Mouse (Mus musculus): ENCODE data around the gene Znrf2. TPM values are rescaled to one million over a fixed set of nuclear protein-coding genes. Genes with fewer than 3 reads are reported as not detected.
"Not testable (repeated sequence)": the region's sequence is repeated elsewhere in the genome, so short reads cannot be mapped to it uniquely, and the experiment has no call there.

Znrf2 gene
- polyA plus RNA-seq, 1 experiment from 2014 or later = 2.3 TPM

- H3K4me3 ChIP-seq = no peak overlapping the region
- 69% methylated on average over 2 of the region's 2 CpGs for WGBS
These were observed 16.7 kb downstream of the Znrf2 start for GRCm38 (mm10) chr6:54833427-54833826.

GRCm38 (mm10) chr6:54836666-54837065 is 19.9 kb downstream of the Znrf2 start:
- no peaks in the 10 kb centered on the region for H3K27me3 ChIP-seq (ENCODE audit: poor library complexity, severe bottlenecking)
- peaks cover 9% of the 10 kb centered on the region; the same call in 1 of the 2 replicates for H3K36me3 ChIP-seq (replicated peaks)
- no peak for DNase-seq (ENCODE audit: extremely low spot score, low spot score)
- no peak overlapping the region for H3K4me3 ChIP-seq
- H3K9me3 ChIP-seq = peaks cover 15% of the 10 kb centered on the region; the same call in 1 of the 2 replicates
- H3K4me1 ChIP-seq = 0 out of 2 replicates have a peak, but pooled peaks cover 3% of the 10 kb centered on the region
- H3K27ac ChIP-seq = no peak overlapping the region

More at GRCm38 (mm10) chr6:54833427-54833826, 16.7 kb downstream of the Znrf2 start:
- no peak for DNase-seq (ENCODE audit: extremely low spot score, low spot score)
- H3K27ac ChIP-seq = no peak overlapping the region
- no peaks in the 10 kb centered on the region for H3K27me3 ChIP-seq (ENCODE audit: poor library complexity, severe bottlenecking)
- peaks cover 4% of the 10 kb centered on the region; the same call in 1 of the 2 replicates for H3K36me3 ChIP-seq (replicated peaks)
- H3K9me3 ChIP-seq = peaks cover 1% of the 10 kb centered on the region; the same call in 1 of the 2 replicates
- peaks cover 12% of the 10 kb centered on the region for H3K4me1 ChIP-seq

GRCm38 (mm10) chr6:54841399-54841798 is 24.7 kb downstream of the Znrf2 start:
- Histone ChIP-seq H3K9me3 (peaks cover 15% of the 10 kb centered on the region; the same call in 1 of the 2 replicates), H3K27ac (no peak overlapping the region), H3K4me1 (peaks cover 20% of the 10 kb centered on the region), H3K36me3 (replicated peaks) (peaks cover 7% of the 10 kb centered on the region; the same call in 1 of the 2 replicates), H3K27me3 (ENCODE audit: poor library complexity, severe bottlenecking) (no peaks in the 10 kb centered on the region), H3K4me3 (no peak overlapping the region)
- DNase-seq (ENCODE audit: extremely low spot score, low spot score) = no peak

GRCm38 (mm10) chr6:54842041-54842440 is 25.3 kb downstream of the Znrf2 start:
- no peak for DNase-seq (ENCODE audit: extremely low spot score, low spot score)
- Histone ChIP-seq H3K27ac (no peak overlapping the region), H3K9me3 (peaks cover 15% of the 10 kb centered on the region; the same call in 1 of the 2 replicates), H3K4me1 (peaks cover 20% of the 10 kb centered on the region), H3K4me3 (no peak overlapping the region), H3K36me3 (replicated peaks) (peaks cover 7% of the 10 kb centered on the region; the same call in 1 of the 2 replicates), H3K27me3 (ENCODE audit: poor library complexity, severe bottlenecking) (no peaks in the 10 kb centered on the region)
- 18% methylated on average over 1 of the region's 1 CpGs for WGBS

GRCm38 (mm10) chr6:54848546-54848945 is 31.8 kb downstream of the Znrf2 start:
- H3K4me3 ChIP-seq = no peak overlapping the region
- DNase-seq (ENCODE audit: extremely low spot score, low spot score) = no peak
- no peaks in the 10 kb centered on the region for H3K27me3 ChIP-seq (ENCODE audit: poor library complexity, severe bottlenecking)
- peaks cover 37% of the 10 kb centered on the region for H3K4me1 ChIP-seq
- H3K27ac ChIP-seq = no peak overlapping the region
- no peaks in the 10 kb centered on the region for H3K9me3 ChIP-seq
- 88% methylated on average over 3 of the region's 3 CpGs for WGBS
- no peaks in the 10 kb centered on the region for H3K36me3 ChIP-seq (replicated peaks)

- Histone ChIP-seq H3K27me3 (ENCODE audit: poor library complexity, severe bottlenecking) (no peaks in the 10 kb centered on the region), H3K4me1 (peaks cover 34% of the 10 kb centered on the region), H3K4me3 (no peak overlapping the region), H3K27ac (no peak overlapping the region), H3K36me3 (replicated peaks) (no peaks in the 10 kb centered on the region), H3K9me3 (no peaks in the 10 kb centered on the region)
- DNase-seq (ENCODE audit: extremely low spot score, low spot score) = no peak
- WGBS = 38% methylated on average over 4 of the region's 4 CpGs
These were observed 32.8 kb downstream of the Znrf2 start for GRCm38 (mm10) chr6:54849179-54850156.

- Histone ChIP-seq H3K36me3 (replicated peaks) (no peaks in the 10 kb centered on the region), H3K27ac (no peak overlapping the region), H3K4me3 (no peak overlapping the region), H3K27me3 (ENCODE audit: poor library complexity, severe bottlenecking) (no peaks in the 10 kb centered on the region), H3K4me1 (peaks cover 38% of the 10 kb centered on the region), H3K9me3 (no peaks in the 10 kb centered on the region)
- WGBS = 46% methylated on average over 4 of the region's 4 CpGs
- DNase-seq (ENCODE audit: extremely low spot score, low spot score) = no peak
These were observed 35.1 kb downstream of the Znrf2 start for GRCm38 (mm10) chr6:54851778-54852177.

GRCm38 (mm10) chr6:54852669-54853068 is 36.0 kb downstream of the Znrf2 start:
- DNase-seq (ENCODE audit: extremely low spot score, low spot score) = no peak
- Histone ChIP-seq H3K9me3 (no peaks in the 10 kb centered on the region), H3K27me3 (ENCODE audit: poor library complexity, severe bottlenecking) (no peaks in the 10 kb centered on the region), H3K4me1 (peaks cover 38% of the 10 kb centered on the region), H3K27ac (no peak overlapping the region), H3K4me3 (no peak overlapping the region), H3K36me3 (replicated peaks) (no peaks in the 10 kb centered on the region)
- 14% methylated on average over 3 of the region's 3 CpGs for WGBS

- Histone ChIP-seq H3K9me3 (no peaks in the 10 kb centered on the region), H3K27ac (no peak overlapping the region), H3K4me1 (peaks cover 31% of the 10 kb centered on the region), H3K27me3 (ENCODE audit: poor library complexity, severe bottlenecking) (no peaks in the 10 kb centered on the region), H3K36me3 (replicated peaks) (no peaks in the 10 kb centered on the region), H3K4me3 (no peak overlapping the region)
- no peak for DNase-seq (ENCODE audit: extremely low spot score, low spot score)
- WGBS = 41% methylated on average over 4 of the region's 4 CpGs
These were observed 38.1 kb downstream of the Znrf2 start for GRCm38 (mm10) chr6:54854859-54855258.

GRCm38 (mm10) chr6:54855801-54856583 is 39.3 kb downstream of the Znrf2 start:
- H3K4me1 ChIP-seq = peaks cover 30% of the 10 kb centered on the region
- no peaks in the 10 kb centered on the region for H3K36me3 ChIP-seq (replicated peaks)
- H3K27me3 ChIP-seq (ENCODE audit: poor library complexity, severe bottlenecking) = no peaks in the 10 kb centered on the region
- DNase-seq (ENCODE audit: extremely low spot score, low spot score) = no peak
- WGBS = 71% methylated on average over 4 of the region's 4 CpGs
- H3K27ac ChIP-seq = no peak overlapping the region
- H3K9me3 ChIP-seq = no peaks in the 10 kb centered on the region
- no peak overlapping the region for H3K4me3 ChIP-seq

- H3K36me3 ChIP-seq (replicated peaks); DNase-seq (ENCODE audit: extremely low spot score, low spot score); H3K4me1 ChIP-seq; H3K27me3 ChIP-seq (ENCODE audit: poor library complexity, severe bottlenecking); H3K9me3 ChIP-seq; H3K27ac ChIP-seq; H3K4me3 ChIP-seq: not testable (repeated sequence)
- WGBS = 93% methylated on average over 5 of the region's 5 CpGs
These were observed 42.4 kb downstream of the Znrf2 start for GRCm38 (mm10) chr6:54859159-54859558.

GRCm38 (mm10) chr6:54860180-54860579 is 43.5 kb downstream of the Znrf2 start:
- DNase-seq (ENCODE audit: extremely low spot score, low spot score) = no peak
- no peaks in the 10 kb centered on the region; the same call in 1 of the 2 replicates for H3K4me1 ChIP-seq
- H3K27me3 ChIP-seq (ENCODE audit: poor library complexity, severe bottlenecking) = no peaks in the 10 kb centered on the region
- no peak overlapping the region for H3K4me3 ChIP-seq
- no peak overlapping the region for H3K27ac ChIP-seq
- H3K9me3 ChIP-seq = no peaks in the 10 kb centered on the region; the same call in 1 of the 2 replicates
- H3K36me3 ChIP-seq (replicated peaks) = peaks cover 7% of the 10 kb centered on the region; the same call in 1 of the 2 replicates

Measured in forebrain, embryonic 10.5 days (tissue).